Mouse (Mus musculus) urinary bladder, postnatal 14 days (tissue): ENCODE results near the gene Gm572.
A peak's percentile ranks its signal among the peaks of the same experiment; 100 is the strongest.

Source experiments
- DNase-seq: peaks from one replicate; pipeline ENCODE4 v3.0.0; 2021; ENCODE audit warnings: low spot score

Gm572 gene

DNA sequence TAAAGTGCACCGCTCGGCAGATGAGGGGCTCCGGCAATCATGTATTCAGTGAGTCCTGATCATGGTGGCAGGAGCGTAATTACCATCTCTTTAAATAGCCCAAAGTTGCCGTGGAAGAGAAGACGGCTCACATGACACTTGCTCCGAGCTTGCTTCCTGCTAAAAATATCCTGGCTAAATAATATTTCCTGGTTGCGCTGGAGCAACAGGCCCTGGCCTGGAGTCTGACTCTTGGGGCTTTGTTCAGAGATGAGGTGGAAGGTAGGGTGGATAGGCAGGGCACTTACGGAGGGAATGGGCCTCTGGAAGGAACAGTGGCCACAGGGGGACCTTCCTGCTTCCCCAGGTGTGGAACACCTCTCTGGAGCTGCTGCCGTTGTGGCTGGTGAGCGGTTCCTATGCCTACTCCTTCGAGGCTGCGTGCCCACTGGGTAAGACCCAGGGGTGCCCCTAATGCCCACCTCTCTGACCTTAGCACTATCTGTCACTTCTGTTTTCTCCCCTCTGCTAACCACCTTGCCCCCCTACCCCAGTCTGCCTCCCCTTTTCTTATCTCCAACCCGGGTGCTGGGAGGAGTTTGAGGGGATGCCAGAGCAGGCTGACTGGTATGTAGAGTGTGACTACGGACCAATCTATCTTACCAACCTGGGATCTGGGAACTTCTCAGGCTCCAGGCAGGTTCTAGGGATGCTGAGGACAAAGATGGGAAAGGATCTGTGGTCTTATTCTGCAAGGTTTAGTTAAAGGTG lies 24.1 kb downstream of the Gm572 start:
- DNase-seq, result no peak

DNA sequence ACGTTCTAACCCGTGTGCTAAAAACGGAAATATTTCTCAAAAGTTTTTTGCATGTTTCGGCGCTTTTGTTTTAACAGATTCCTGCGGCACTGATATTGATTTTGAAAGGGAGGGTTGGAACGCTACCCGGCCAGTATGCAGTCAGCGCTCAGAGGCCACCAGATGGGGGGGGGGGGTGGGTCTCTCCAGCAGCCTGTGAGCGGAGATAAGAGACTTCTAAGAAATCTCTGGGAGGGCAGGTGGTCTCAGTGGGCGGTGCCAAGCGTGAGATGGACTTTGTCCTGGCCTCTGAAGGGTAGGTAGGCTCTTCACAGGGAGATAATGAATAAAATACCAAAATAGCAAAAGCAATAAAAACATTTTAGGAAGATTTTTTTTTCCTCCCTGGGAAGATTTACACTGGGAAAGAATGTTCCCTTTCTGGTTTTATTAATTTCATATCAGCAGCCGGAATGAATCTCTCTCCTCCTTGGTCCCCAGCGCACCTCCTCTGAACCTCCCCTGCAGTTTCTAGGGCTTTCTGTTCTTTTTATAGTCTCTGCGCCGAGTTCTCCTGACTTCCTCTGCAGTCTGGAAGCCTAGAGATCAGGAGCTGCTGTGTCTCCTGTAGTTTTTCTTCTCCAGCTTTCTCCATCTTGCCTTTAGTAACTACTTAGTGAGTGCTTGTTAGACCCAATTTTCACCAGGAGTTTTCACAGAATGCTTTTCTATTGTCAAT lies 28.3 kb downstream of the Gm572 start:
- no peak for DNase-seq

DNA sequence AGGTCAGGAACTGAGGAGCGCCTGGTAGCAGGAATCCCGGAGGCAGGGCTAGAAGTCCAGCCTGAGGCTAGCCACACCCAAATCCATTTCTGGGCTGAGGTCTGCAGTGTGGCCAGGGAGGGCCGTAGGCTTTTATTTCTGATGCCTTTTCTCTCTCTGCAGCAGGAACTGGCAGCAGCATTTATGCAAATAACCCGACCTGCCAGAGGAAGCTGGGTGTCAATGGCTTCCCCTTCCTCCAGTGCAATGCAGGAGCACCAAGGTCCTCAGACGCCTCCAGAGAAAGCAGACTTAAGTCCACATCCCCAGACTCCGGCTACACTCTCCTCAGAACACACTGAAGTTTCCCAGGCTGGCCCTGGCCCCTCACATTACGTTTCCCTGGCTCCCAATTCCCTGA lies 31.9 kb downstream of the Gm572 start:
- no peak for DNase-seq

DNA sequence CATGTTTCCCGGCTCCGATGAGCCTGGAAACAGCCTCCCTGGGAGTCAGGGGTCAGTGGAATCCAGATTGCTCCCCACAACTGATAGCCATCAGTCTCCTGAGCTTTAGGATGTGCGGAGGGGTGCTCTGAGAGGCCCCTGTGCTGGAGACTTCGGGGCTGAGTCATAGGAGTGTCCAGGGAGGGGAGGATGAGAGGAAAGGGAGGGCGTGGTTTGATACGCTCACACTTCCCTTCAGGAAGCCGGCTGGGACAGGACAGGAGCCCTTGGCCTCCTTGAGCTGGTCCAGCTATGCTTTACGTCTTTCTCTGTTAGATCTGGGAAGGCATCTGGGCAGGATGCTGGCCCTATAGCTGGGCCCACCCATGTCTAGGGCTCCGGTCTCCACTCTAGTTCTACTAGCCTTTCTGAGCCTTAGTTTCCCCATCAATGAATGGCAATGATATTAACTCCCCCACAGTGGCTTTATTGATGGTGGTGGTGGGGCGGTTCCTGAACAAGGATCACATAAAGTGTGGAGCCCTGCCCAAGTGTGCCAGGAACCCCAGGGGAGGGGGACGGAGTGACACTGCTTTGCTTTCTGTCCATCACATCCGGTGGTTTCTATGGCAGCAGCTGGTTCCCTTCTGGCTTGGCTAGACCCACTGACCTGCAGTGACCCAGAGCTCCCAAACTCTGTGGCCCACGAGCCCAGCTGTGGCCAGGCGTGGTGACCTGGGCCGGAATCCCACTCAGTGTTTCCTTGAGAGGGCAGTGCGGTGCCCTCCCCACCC lies 33.3 kb downstream of the Gm572 start:
- peak; percentile 21 for DNase-seq

DNA sequence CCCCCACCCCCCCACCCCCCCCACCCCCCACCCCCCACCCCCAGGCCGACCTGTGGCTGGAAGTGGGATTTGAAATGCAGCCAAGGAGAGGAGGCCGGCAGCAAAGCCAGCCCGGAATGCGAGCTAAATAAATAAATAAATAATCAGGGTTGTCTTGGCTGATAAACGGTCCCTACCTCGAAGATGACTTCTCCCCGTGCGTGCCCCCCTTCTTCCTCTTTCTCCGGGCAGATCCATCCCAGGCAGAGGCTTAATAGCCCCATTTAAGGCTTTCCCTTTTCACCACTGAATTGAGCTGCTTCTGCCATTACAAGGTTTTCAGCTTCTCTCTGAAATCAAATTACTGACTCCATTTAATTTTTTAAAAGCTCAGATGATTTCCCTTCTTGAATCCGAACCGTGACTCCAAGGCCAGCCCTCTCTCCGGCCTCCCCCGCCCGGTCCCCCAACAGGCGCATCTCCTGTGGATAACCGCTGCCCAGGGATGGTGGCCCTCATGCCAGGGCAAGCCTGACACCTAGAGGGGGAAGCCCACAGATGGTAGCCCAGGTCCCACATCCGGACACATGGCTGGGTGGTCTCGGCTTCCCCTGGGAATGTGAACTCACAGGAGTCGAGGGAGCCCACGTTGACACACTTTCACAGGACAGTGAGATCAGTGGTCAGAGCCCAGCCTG lies 34.0 kb downstream of the Gm572 start:
- DNase-seq, result no peak

DNA sequence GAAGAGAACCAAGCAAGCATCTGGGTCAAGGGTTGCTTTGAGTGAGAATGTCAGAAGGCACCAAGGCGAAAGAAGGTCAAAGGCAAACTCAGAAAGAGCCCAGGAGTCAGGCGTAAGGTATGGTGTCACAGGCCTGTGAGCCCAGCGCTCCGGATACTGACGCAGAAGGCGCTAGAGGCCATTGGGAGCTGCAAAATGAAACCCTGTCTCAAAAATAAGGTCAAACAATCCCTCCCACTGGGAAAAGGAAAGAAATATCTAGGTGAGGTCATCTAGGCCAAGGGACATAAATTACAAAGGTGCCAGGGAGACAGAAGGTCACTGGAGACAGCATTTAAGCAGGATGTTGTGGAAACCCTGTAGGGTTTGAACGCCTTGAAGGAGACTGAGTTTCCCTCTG lies 35.0 kb downstream of the Gm572 start:
- DNase-seq, result no peak

DNA sequence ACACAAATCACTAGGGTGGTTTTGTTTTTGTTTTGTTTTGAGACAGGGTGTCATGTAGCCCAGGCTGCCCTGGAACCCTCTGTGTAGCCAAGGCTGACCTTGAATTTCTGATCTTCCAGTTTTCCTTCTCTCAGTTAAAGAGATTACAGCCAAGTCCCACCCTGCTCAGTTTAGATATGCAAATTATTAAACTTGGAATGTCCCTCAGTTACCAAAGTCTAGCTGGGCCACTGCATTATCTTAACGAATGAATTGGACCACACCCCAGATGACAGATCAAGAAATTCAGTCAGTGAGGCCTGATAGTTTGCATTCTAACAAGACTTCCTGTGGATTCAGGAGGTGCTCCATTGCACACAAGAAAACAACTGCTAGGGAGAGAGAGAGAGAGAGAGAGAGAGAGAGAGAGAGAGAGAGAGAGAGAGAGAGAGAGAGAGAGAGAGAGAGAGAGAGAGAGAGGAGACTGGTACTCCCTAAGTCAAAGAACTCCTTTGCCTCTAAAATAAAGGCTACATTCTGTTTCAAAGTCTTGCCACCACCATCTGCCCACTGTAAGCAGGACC lies 37.5 kb downstream of the Gm572 start:
- no peak for DNase-seq

DNA sequence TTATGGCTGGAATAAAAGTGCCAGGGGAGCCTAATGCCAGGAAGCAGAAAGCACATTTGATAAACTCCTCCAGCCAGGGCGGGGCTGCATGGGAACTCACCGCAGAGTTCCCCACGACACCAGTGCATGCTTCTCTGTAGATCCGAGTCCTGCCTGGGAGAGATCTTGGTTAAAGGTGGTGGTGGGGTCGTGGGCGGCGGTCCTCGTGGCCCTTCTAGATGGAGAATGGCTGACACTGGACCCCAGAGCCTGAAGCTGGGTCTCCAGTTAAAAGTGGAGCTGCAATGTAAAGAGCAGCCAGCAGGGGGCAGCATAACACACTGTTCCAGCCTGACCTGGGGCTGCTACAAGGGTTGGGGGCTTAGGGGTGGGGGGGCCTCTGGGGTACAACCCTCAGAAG lies 38.3 kb downstream of the Gm572 start:
- DNase-seq, result peak; percentile 65

DNA sequence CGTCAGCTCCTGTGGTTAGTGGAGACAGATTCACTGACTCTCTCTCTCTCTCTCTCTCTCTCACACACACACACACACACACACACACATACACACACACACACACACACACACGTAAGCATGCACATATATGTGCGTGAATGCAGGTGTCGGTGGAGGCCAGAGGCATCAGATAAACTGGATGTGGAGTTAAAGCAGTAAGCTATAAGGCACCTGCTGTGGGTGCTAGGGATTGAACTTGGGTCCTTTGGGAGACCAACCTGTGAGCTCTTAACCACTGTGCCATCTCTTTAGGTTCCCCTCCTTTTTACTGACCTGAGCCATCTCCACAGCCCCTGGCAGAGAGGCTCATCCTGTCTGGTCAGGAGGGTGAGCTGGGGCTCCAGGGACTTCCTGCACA lies 39.8 kb downstream of the Gm572 start:
- no peak for DNase-seq

DNA sequence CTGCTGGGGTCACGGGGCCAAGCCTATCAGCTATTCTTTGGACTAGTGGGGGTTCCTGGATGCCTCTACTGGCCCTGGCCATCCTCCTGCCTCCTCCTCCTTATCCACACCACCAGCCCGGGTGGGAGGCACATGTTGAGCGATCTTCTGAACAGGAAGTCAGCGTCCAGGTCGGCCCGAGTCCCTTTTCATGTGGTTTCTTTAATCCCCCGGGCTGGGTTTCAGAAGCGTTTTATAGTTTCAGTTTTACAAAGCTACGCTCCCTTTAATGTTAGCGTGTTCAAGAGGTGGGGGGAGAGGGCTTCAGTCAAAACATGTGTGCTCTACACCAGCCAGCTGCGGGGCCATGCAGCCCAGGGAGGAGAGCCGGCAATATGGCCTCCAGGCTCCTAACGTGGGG lies 40.4 kb downstream of the Gm572 start:
- no peak for DNase-seq

DNA sequence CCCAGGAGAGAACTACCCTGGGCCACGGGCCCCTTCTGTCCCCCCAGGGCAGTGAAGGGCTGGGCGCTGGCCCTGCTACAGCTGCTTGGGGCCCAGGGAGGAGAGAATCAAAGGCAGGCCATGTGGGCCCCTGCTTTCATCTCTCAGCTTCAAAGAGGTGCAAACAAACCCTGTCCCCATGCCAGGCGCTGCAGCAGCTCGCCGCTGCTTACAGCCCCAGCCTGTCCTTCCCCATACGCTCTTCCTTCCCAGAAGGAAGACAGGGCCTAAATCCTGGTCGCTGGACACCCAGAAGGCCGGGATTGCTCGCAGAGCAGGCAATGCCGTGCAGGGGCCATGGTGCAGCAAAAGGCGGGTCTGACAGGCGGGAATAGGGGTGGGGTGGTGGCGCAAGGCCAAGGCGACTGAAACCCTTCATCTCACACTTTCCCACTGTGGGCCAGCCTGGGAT lies 43.4 kb downstream of the Gm572 start:
- DNase-seq, result no peak

DNA sequence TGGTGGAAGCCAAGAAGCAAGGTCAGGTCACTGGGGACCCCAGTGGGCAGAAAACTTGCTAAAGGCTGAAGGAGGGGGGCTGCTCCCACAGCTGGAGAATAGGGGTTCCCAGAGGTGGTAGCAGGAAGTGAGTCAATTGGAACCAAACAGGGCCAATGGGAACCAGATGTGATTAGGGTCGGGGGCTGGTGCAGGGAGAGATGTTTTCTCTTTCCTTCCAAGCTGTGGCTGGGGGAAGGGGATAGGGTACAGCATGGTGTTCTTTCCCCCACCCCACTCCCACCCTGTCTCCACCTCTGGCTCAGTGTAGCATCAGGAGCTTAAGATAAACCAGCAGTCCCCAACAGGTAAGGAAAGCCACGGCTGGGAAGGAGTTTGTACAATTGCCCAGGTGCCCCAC lies 45.0 kb downstream of the Gm572 start:
- DNase-seq, result no peak

DNA sequence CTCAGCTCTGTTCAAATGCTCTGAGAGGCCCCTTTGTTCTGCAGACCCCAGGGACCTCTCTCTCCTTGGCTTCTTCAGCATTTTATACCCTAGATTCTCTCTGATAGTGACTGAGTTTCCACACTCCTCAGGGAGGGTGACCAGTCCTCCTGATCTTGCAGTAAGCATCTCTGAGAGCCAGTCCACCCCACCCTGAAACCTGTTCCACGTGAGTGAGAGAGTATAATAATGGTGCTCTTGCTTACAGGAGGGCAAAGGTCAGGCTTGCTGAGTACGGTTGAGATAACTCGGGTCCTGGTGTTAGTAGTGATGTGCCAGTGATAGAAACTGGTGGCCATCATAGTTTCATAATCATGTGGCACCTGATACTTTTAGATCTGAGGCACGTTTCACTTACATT lies 48.1 kb downstream of the Gm572 start:
- DNase-seq, result no peak

DNA sequence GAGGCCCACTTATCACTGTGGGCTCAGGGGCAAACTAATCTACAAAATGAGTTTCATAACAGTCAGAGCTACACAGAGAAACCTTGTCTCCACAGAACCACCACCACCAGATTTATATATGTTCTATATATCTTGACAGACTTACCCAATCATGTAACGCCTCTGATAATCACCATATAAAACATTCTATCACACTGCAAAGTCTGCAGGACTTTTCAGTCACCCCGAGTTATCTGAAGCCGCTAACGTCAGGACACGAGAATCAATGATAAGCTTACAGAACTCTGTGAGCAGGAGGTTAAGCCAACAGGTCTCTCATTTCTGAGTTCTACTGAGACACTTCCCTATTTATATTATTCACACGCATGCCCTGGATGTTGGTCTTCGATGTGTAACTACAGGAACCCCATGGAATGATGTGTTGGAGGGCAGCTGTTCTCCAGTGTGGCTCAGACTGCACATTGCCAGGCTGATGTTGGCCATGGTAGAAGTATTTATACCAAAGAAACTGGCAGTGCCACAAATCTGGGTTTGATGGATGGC lies 50.4 kb downstream of the Gm572 start:
- no peak for DNase-seq

DNA sequence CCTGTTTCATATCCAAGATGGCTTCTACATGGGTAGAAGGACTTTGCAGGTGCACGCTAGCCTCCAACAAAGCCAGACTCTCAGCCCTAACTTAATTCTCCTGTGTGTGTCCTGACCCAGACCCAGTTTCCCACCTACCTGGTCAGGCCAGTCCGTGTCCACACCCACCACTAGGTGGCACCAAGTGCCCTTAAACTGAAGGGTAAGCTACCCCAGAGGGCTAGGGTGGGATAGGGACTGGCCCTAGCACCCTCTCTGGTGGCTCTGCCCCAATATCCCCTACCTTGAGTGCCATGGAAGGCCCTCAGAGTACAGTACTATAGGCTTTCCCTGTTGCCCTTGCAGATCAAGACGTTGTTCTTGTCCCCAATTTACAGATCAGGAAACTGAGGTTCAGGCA lies 61.6 kb downstream of the Gm572 start:
- peak; percentile 61 for DNase-seq

DNA sequence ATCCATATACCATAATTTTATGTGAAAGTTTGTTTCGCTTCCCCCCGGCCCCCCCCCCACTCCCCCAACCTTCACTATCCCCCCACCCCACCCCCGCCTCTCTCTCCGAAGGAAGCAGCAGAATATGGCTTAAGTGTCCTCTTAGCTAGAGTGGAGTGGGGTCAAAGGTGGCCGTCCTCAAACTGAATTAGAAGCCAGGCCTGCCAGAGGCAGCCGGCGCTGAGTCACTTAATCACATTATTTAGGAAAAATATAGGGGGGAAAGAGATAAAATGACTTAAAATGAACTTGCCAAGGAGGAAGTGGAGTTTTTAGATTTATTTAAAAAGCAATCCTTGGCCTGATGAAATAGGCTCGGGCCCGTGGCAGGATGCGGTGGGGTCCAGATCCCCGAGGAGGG lies 65.7 kb downstream of the Gm572 start:
- no peak for DNase-seq

DNA sequence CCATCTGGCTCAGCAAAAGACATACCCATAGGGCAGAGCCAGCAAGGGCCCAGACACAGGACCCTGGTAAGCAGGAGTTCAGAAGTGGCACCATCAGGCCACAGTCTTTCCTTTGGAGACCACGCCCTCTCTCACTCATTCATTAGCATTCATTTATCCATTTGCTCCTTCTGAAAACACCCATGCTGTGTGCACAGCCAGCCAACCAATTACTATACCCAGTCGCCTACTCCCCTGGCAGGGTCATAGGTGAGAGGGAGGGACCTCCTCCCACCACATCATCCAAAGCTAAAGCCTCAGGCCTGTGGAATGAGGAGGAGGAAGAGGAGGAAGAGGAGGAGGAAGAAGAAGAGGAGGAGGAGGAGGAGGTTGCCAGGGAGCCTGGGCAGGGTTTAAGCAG lies 67.3 kb downstream of the Gm572 start:
- no peak for DNase-seq

DNA sequence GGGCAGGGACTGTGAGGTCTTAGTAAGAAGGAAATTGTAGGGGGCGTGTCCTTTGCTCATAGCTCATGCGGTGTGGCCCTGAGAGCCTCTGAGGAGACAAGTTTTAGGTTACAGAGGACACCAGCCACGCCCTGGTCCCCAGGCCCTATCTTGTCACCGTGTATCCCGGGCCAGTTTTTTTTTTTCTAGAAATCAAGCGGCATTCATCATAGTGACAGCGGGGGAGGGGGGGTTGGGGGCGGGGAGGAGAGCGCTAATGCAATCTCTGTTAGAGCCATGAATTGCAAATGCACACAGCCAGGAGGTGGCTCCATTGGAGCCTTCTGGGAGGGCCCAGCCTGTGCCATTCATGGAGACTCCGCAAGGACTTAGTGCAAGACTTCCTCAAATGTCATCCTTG lies 68.2 kb downstream of the Gm572 start:
- DNase-seq, result no peak

DNA sequence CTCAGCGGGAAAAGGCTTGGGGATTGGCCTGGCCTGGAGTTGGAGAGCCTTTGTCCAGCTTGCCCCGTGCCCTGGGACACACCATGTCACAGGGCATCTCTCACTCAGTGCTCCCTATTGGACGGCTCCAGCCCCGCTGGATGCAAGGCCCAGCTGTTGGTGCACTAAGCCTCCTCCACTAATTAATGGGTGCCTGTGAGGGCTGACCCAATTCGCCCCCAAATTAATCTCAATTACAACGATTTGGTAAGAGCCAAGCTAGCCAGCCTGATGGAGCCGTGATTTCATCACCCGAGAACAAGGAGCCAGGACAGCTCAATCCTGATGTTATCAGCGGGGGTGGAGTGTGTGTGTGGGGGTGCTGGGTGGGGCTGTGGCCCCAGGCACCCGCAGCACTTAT lies 69.5 kb downstream of the Gm572 start:
- no peak for DNase-seq

DNA sequence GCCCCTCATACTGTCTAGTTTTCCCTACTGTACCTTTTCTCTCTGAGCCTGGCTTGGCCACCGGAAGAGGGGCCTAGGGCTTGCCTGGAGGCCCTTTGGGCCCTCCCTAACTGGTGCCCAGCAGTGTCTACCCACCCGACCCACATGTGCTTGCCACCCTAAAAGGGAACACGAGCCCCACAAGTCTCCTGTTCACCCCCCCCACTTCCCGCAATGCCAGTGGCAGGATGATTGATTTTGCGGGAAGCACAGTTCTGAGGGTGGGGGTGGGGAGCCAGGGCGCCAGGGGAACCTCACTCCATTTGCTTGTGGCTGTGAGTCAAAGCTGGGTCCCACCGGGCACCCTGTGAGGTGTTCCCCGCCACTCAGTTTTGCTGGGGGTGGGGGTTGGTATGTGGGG lies 70.9 kb downstream of the Gm572 start:
- no peak for DNase-seq

DNA sequence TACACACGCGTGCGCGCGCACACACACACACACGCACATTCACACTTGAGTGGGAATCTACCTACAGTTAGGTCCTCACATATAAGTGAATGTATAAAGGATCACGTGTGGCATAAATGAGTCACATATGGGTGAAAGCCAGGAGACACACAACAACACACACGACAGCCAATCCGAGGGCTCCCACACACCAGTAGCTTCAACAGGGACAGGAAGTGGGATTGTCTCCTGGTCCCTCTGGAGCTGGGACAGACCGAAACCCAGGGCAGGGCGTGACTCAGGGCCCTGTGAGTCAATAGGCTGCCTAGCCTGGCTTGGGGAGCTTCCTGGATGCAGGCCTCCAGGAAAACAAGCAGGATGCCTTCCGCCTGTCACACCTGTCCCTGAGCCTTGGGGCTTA lies 71.6 kb downstream of the Gm572 start:
- no peak for DNase-seq

DNA sequence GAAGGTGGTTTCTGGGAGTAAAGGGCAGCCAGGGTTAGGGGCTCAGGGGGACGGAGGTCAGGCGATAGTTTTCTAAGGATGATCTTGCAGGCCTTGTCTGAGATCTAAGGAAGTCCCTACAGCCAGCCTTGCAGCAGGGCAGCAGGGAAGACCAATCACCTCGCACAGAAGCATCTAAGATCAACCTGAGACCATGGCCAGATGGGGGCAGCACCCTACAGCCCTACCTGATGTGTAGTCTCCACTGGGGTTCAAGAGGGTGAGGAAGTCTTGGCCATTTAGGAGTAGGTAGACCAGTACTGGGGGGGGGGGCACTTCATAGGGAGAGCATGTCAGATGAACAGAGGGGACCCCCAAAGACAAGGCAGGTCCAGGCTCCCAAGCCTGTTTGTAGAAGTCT lies 72.3 kb downstream of the Gm572 start:
- peak; percentile 18 for DNase-seq
